Mouse (Mus musculus) liver, adult 2 months (tissue): Measurements from ENCODE around the gene Wbp2nl.

Experiments used
- CTCF ChIP-seq: fragments of 200-500 bp; IDR thresholded peaks from 2 replicates; pipeline ENCODE4 v1.5.1; 2011; ENCODE audit warnings: low read depth, low read length, control low read depth
- POLR2A ChIP-seq: fragments of 200-500 bp; IDR thresholded peaks from 2 replicates; pipeline ENCODE4 v1.6.1; 2011; ENCODE audit warnings: low read length, control low read depth; ENCODE audit not compliant: insufficient read depth; ENCODE audit errors: extremely low read depth

DNA sequence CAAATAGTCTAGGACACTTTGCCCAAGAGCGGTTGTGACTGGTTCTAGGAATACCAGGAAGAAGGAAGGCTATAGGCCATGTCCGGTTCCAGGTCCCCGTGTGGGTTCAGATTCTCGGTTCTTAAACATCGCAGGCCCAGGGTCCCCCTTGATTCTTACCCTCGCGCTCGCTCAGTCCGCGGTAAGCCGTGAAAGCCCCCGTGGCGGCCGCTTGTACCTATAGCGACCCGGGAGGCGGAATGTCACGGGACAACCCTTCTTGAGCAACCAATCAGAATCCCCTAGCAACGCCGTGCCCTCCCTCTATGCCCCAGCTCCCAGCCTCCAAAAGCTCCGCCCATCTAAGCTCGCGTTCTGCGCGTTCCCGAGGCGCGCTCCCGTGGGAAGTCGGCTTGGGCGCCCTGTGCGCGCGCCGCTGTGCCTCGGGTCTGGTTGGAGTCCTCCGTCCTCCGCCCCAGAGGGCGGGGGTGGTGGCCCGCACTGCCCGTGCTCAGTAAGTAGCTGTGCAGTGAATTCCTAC lies 39.9 kb downstream of the Wbp2nl start, which contains the start of the genes Naga, Pheta2 and Smdt1:
- TF ChIP-seq POLR2A = 0 out of 2 replicates have a peak, but pooled peaks have one; percentile 37
- TF ChIP-seq CTCF = no peak
